Mouse (Mus musculus): Measurements from ENCODE around the gene Rag1. TPM values are rescaled to one million over a fixed set of nuclear protein-coding genes. Genes with fewer than 3 reads are reported as not detected.

Gene Rag1
- polyA plus RNA-seq, 1 experiment = not detected

- Histone ChIP-seq H3K4me3 (ENCODE audit: low read depth, low read length) (peak overlapping the region; percentile 96), H3K27me3 (ENCODE audit: control insufficient read depth, insufficient read depth, low read length) (no peaks in the 10 kb centered on the region), H3K36me3 (ENCODE audit: control insufficient read depth, insufficient read depth, low read length) (peaks cover 3% of the 10 kb centered on the region), H3K4me1 (ENCODE audit: control insufficient read depth, insufficient read depth, insufficient read length, low read length) (peaks cover 2% of the 10 kb centered on the region; the same call in 1 of the 2 replicates), H3K27ac (ENCODE audit: insufficient read depth, low read depth, low read length) (no peak overlapping the region)
- TF ChIP-seq CTCF (IDR thresholded peaks at IDR 0.05; ENCODE audit: extremely low read depth, insufficient read length, insufficient replicate concordance, low read depth, low read length) (no peak), POLR2A (IDR thresholded peaks at IDR 0.05; ENCODE audit: low read depth, low read length) (no peak)
- WGBS = 2% methylated on average over 15 of the region's 15 CpGs
Observed at GRCm38 (mm10) chr2:101679164-101679784, 30.0 kb upstream of the Rag1 start.

- WGBS = under 1% methylated on average over 68 of the region's 68 CpGs
- Histone ChIP-seq H3K4me1 (ENCODE audit: control insufficient read depth, insufficient read depth, insufficient read length, low read length) (peaks cover 2% of the 10 kb centered on the region; the same call in 1 of the 2 replicates), H3K27me3 (ENCODE audit: control insufficient read depth, insufficient read depth, low read length) (no peaks in the 10 kb centered on the region), H3K27ac (ENCODE audit: insufficient read depth, low read depth, low read length) (no peak within 1 kb of the TSS), H3K36me3 (ENCODE audit: control insufficient read depth, insufficient read depth, low read length) (peaks cover 3% of the 10 kb centered on the region; the same call in 1 of the 2 replicates), H3K4me3 (ENCODE audit: low read depth, low read length) (peak within 1 kb of the TSS; percentile 96)
- TF ChIP-seq POLR2A (IDR thresholded peaks at IDR 0.05; ENCODE audit: low read depth, low read length) (peak; percentile 78), CTCF (IDR thresholded peaks at IDR 0.05; ENCODE audit: extremely low read depth, insufficient read length, insufficient replicate concordance, low read depth, low read length) (peak; percentile 73)
Observed at GRCm38 (mm10) chr2:101678236-101679021, 29.1 kb upstream of the Rag1 start, which contains the start of gene Traf6. TSS of gene Traf6 (plus strand) at chr2:101678429.

DNA sequence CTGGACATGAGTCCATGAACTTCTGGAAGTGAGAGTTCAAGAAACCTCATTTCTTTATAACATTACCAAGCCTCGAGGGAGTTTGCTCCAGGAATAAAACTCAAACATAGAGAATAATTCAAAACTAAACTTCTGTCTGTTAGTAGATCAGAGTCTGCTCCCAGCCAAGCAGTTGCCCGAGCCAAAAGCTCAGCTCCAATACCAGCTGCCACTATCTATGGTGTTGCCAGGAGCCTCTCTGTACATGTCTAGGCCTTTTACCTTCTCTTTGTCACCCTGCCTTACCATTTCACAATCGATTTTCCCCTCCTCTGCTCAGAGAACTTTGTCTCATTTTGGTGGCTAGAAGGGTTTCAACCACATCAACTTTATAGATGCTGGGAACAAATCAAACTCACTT is 24.2 kb upstream of the Rag1 start:
- Histone ChIP-seq H3K36me3 (ENCODE audit: control insufficient read depth, insufficient read depth, low read length) (no peaks in the 10 kb centered on the region), H3K27me3 (ENCODE audit: control insufficient read depth, insufficient read depth, low read length) (no peaks in the 10 kb centered on the region), H3K4me1 (ENCODE audit: control insufficient read depth, insufficient read depth, insufficient read length, low read length) (peaks cover 2% of the 10 kb centered on the region; the same call in 1 of the 2 replicates), H3K4me3 (ENCODE audit: low read depth, low read length) (no peak overlapping the region), H3K27ac (ENCODE audit: insufficient read depth, low read depth, low read length) (no peak overlapping the region)
- TF ChIP-seq POLR2A (IDR thresholded peaks at IDR 0.05; ENCODE audit: low read depth, low read length) (no peak), CTCF (IDR thresholded peaks at IDR 0.05; ENCODE audit: extremely low read depth, insufficient read length, insufficient replicate concordance, low read depth, low read length) (no peak)
- WGBS = 51% methylated on average over 3 of the region's 3 CpGs

- H3K36me3 ChIP-seq (ENCODE audit: control insufficient read depth, insufficient read depth, low read length) = no peaks in the 10 kb centered on the region
- H3K4me1 ChIP-seq (ENCODE audit: control insufficient read depth, insufficient read depth, insufficient read length, low read length) = no peaks in the 10 kb centered on the region
- H3K27me3 ChIP-seq (ENCODE audit: control insufficient read depth, insufficient read depth, low read length) = no peaks in the 10 kb centered on the region
- 63% methylated on average over 3 of the region's 3 CpGs for WGBS
- no peak overlapping the region for H3K27ac ChIP-seq (ENCODE audit: insufficient read depth, low read depth, low read length)
- H3K4me3 ChIP-seq (ENCODE audit: low read depth, low read length) = no peak overlapping the region
- TF ChIP-seq CTCF (IDR thresholded peaks at IDR 0.05; ENCODE audit: extremely low read depth, insufficient read length, insufficient replicate concordance, low read depth, low read length) (no peak), POLR2A (IDR thresholded peaks at IDR 0.05; ENCODE audit: low read depth, low read length) (no peak)
Observed at GRCm38 (mm10) chr2:101668751-101669150, 19.4 kb upstream of the Rag1 start.

DNA sequence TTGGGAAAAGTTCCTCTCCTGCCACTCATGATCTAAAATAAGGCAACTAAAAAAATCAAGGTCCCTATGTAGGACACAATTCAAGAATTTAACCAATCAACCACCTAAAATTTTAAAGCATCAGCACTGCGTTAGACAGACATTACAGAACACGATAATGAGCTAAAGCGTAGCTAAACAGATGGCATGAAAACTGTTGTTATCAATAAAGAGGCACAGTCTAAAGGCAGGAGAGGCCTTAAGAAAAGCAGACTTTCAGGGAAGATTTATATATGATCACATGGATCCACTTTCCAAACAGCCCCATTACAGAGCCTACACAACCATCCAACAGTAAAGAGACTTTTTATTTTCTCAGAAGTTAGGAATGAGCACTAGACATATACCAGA is 16.4 kb upstream of the Rag1 start:
- H3K4me3 ChIP-seq (ENCODE audit: low read depth, low read length) = no peak overlapping the region
- WGBS = 89% methylated on average over 3 of the region's 3 CpGs
- no peaks in the 10 kb centered on the region for H3K27me3 ChIP-seq (ENCODE audit: control insufficient read depth, insufficient read depth, low read length)
- H3K4me1 ChIP-seq (ENCODE audit: control insufficient read depth, insufficient read depth, insufficient read length, low read length) = peaks cover 3% of the 10 kb centered on the region; the same call in 1 of the 2 replicates
- H3K36me3 ChIP-seq (ENCODE audit: control insufficient read depth, insufficient read depth, low read length) = no peaks in the 10 kb centered on the region
- no peak overlapping the region for H3K27ac ChIP-seq (ENCODE audit: insufficient read depth, low read depth, low read length)
- TF ChIP-seq POLR2A (IDR thresholded peaks at IDR 0.05; ENCODE audit: low read depth, low read length) = no peak
- no peak for TF ChIP-seq CTCF (IDR thresholded peaks at IDR 0.05; ENCODE audit: extremely low read depth, insufficient read length, insufficient replicate concordance, low read depth, low read length)

DNA sequence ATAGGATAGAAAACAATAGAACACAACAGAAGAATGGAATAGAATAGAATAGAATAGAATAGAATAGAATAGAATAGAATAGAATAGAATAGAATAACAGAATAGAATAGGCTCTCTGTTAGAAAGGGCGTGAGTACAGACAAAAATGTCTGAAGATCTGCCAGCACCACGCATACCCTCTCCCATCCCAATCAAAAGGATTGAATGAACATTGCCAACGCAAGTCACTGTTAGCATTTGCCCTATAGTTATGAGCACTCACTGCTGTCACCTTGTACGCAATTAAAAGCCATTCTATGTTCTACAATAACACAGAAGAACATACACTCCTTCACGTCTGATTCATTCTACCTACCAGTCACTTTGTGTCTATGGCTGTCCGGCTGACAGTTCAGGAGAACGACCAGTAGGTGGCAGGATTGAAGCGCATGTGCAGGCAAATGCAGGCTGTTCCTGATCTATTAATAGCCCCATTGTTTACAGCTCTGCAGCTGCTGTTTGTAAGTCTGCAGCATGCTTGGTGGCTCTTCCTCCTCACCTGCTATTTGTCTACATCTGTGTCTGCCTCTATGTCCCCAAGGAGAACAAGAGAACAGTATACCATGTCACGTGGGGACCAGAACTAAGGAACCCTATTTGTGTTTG is 15.9 kb upstream of the Rag1 start:
- Histone ChIP-seq H3K4me3 (ENCODE audit: low read depth, low read length) (no peak overlapping the region), H3K27me3 (ENCODE audit: control insufficient read depth, insufficient read depth, low read length) (no peaks in the 10 kb centered on the region), H3K36me3 (ENCODE audit: control insufficient read depth, insufficient read depth, low read length) (no peaks in the 10 kb centered on the region), H3K27ac (ENCODE audit: insufficient read depth, low read depth, low read length) (no peak overlapping the region), H3K4me1 (ENCODE audit: control insufficient read depth, insufficient read depth, insufficient read length, low read length) (peaks cover 3% of the 10 kb centered on the region; the same call in 1 of the 2 replicates)
- TF ChIP-seq POLR2A (IDR thresholded peaks at IDR 0.05; ENCODE audit: low read depth, low read length) (no peak), CTCF (IDR thresholded peaks at IDR 0.05; ENCODE audit: extremely low read depth, insufficient read length, insufficient replicate concordance, low read depth, low read length) (peak; percentile 83; the same call in 1 of the 2 replicates)
- 25% methylated on average over 9 of the region's 9 CpGs for WGBS

All from small intestine, adult 2 months (tissue).